Mouse (Mus musculus) liver, postnatal 0 days (tissue): ENCODE results near the gene Wfdc3. TPM values are rescaled to one million over a fixed set of nuclear protein-coding genes. Genes with fewer than 3 reads are reported as not detected.

Experiments
- ATAC-seq: fragments of 200-750 bp; cut with Nextera tagmentation; 2 replicates; pipeline ENCODE4 v1.8.0; 2017; ENCODE audit warnings: mild to moderate bottlenecking, moderate library complexity
- DNase-seq: peaks from one replicate; pipeline ENCODE4 v3.0.0-alpha.2; 2016
- H3K27ac ChIP-seq: fragments of 300-500 bp; sonication (generic); 2 replicates; pipeline ENCODE4 v1.5.1; 2014; ENCODE audit warnings: antibody characterized with exemption, moderate library complexity, mild to moderate bottlenecking, low read depth
- H3K27me3 ChIP-seq: fragments of 300-500 bp; sonication (generic); 2 replicates; pipeline ENCODE4 v1.6.1; 2014; ENCODE audit warnings: low read length, control low read depth, mixed read lengths; ENCODE audit not compliant: insufficient read depth
- H3K36me3 ChIP-seq: fragments of 300-500 bp; sonication (generic); replicated peaks from 2 replicates; pipeline ENCODE4 v1.6.1; 2014; ENCODE audit warnings: mild to moderate bottlenecking, control low read depth, low read length, moderate library complexity, mixed read lengths; ENCODE audit not compliant: insufficient read depth
- H3K4me1 ChIP-seq: fragments of 300-500 bp; sonication (generic); 2 replicates; pipeline ENCODE4 v1.6.1; 2014; ENCODE audit warnings: antibody characterized with exemption, mild to moderate bottlenecking, control low read depth; ENCODE audit not compliant: insufficient read depth
- H3K4me2 ChIP-seq: fragments of 300-500 bp; sonication (generic); 2 replicates; pipeline ENCODE4 v1.6.1; 2014; ENCODE audit warnings: low read depth, mild to moderate bottlenecking, low read length, moderate library complexity, mixed read lengths
- H3K4me3 ChIP-seq: fragments of 300-500 bp; sonication (generic); 2 replicates; pipeline ENCODE4 v1.5.1; 2014; ENCODE audit warnings: low read depth, low read length
- H3K9ac ChIP-seq: fragments of 300-500 bp; sonication (generic); replicated peaks from 2 replicates; pipeline ENCODE4 v1.6.1; 2014; ENCODE audit warnings: mild to moderate bottlenecking, moderate library complexity
- H3K9me3 ChIP-seq: fragments of 300-500 bp; sonication (generic); 2 replicates; pipeline ENCODE4 v1.6.1; 2016; ENCODE audit warnings: mild to moderate bottlenecking, control low read depth, low read length, mixed read lengths
- CTCF ChIP-seq: sonication (generic); IDR thresholded peaks from 2 replicates; pipeline ENCODE4 v1.5.1; 2016; ENCODE audit warnings: antibody characterized with exemption, low read depth
- EP300 ChIP-seq: IDR thresholded peaks from 2 replicates; pipeline ENCODE4 v1.6.1; 2016; ENCODE audit warnings: antibody characterized with exemption, low read depth, mild to moderate bottlenecking
- WGBS: fragments of 180-500 bp; shearing (Covaris S2); extraction: QIAGEN DNeasy Blood & Tissue Kit; methylation state at CpG from one replicate; pipeline ENCODE4 v1.1.7; 2014; ENCODE audit not compliant: insufficient replicate concordance; 5-methylcytosine and 5-hydroxymethylcytosine counted together
- polyA plus RNA-seq: library from polyadenylated mRNA; unstranded; fragments of >200 nt; fragmentation: Nextera tagmentation; extraction: Ambion mirVana; gene quantifications from 2 replicates; pipeline ENCODE4 v1.2.1, GENCODE M21; 2015

The Wfdc3 gene
- polyA plus RNA-seq, 1 experiment from 2014 or later: 2.0 TPM

DNA sequence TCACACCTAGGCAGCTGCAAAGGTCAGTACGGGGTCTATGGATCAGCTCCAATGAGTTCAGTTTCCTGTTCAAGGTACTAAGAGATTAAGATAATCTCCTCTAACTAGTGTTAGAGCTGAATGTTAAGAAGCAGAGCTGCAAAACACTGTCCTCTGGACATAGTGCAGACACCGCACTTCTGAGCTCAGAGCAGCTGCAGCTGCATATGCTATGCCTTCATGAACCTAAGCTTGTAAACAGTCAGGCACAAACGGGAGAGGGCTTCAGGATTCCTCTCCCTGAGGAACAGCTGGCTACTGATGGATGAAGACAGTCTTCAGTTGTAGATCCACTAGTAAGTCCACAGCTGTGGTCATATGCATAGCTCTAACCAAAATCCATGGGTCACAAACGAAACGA, 44.8 kb downstream of the Wfdc3 start:
- no peak for ATAC-seq
- no peaks in the 10 kb centered on the region for H3K27me3 ChIP-seq
- no peak overlapping the region for H3K9ac ChIP-seq
- no peak overlapping the region for H3K27ac ChIP-seq
- H3K4me3 ChIP-seq: no peak overlapping the region
- H3K9me3 ChIP-seq: no peaks in the 10 kb centered on the region
- no peak for TF ChIP-seq EP300
- no peak for TF ChIP-seq CTCF
- H3K4me2 ChIP-seq: no peak overlapping the region
- 69% methylated on average over 5 of the region's 5 CpGs for WGBS
- H3K36me3 ChIP-seq: no peaks in the 10 kb centered on the region
- DNase-seq: no peak
- H3K4me1 ChIP-seq: no peaks in the 10 kb centered on the region

DNA sequence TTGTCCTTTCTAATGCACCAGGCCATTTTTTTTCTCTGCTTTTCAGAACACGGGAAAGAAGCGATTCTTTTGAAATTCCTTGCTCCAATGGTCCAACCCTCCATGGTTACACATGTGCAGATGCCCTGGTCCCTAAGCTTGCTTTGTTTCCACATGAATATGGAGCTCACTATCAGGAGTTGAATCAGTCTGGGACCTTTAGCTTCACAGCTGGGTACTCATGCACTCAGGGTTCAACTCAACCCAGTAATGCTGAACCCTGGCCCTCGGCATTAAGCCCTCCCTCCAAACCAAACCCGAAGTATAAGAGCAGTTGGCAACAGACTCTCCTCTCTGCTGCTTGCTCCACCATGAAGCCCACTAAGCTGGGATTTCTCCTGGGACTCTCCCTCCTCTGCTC, 47.5 kb downstream of the Wfdc3 start, which contains the start of gene Spint4:
Gene Spint4 (plus strand): TSS at position 301 of the 400 bp plus-strand sequence.
- no peak within 1 kb of the TSS for H3K4me3 ChIP-seq
- no peak within 1 kb of the TSS for H3K9ac ChIP-seq
- no peak within 1 kb of the TSS for H3K27ac ChIP-seq
- TF ChIP-seq EP300 (no peak), CTCF (no peak)
- no peak for ATAC-seq
- no peak within 1 kb of the TSS for H3K4me2 ChIP-seq
- no peaks in the 10 kb centered on the region for H3K4me1 ChIP-seq
- no peaks in the 10 kb centered on the region for H3K36me3 ChIP-seq
- H3K27me3 ChIP-seq: no peaks in the 10 kb centered on the region
- 74% methylated on average over 4 of the region's 4 CpGs for WGBS
- DNase-seq: no peak
- no peaks in the 10 kb centered on the region for H3K9me3 ChIP-seq

DNA sequence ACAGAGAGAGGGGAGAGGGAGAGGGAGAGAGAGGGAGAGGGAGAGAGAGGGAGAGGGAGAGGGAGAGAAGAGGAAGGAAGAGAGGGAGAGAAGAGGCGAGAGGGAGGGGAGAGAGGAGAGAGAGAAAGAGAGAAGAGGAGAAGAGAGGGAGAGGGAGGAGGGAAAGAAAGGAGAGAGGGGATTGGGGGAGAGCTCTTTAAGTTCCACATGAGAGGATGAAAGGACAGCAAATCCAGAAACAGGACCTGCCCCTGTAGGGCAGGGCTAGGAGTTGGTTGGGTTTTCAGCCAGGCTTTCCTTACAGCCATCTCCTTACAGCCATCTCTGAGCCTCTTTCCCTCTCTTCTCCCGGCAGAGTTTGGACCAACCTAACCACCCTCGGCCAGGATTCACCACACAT, 60.9 kb downstream of the Wfdc3 start, which contains the start of gene Wfdc13:
Gene Wfdc13 (plus strand): TSS at position 301 of the 400 bp plus-strand sequence.
- no peak for DNase-seq
- Histone ChIP-seq H3K4me2 (no peak within 1 kb of the TSS), H3K4me3 (no peak within 1 kb of the TSS), H3K27me3 (no peaks in the 10 kb centered on the region), H3K9ac (no peak within 1 kb of the TSS), H3K27ac (no peak within 1 kb of the TSS), H3K36me3 (no peaks in the 10 kb centered on the region), H3K9me3 (no peaks in the 10 kb centered on the region), H3K4me1 (no peaks in the 10 kb centered on the region)
- no peak for ATAC-seq
- no peak for TF ChIP-seq CTCF
- TF ChIP-seq EP300: no peak
- WGBS: 52% methylated on average over 3 of the region's 3 CpGs

Other genes starting within 250 kb of the Wfdc3 start
- 24.3 and 25.1 TPM in 2 replicates for gene Pigt, start 248.4 kb downstream of the Wfdc3 start, polyA plus RNA-seq
- 3.0 and 3.3 TPM in 2 replicates for gene Wfdc2, start 183.5 kb downstream of the Wfdc3 start, polyA plus RNA-seq
- not detected in 2 replicates for gene Spint3, start 172.5 kb downstream of the Wfdc3 start, polyA plus RNA-seq
- gene Wfdc6a, start 160.5 kb downstream of the Wfdc3 start, polyA plus RNA-seq: not detected in 2 replicates
- not detected in 2 replicates for gene Eppin, start 152.3 kb downstream of the Wfdc3 start, polyA plus RNA-seq
- gene Wfdc6b, start 132.4 kb downstream of the Wfdc3 start, polyA plus RNA-seq: not detected in 2 replicates
- gene Wfdc8, start 132.3 kb downstream of the Wfdc3 start, polyA plus RNA-seq: not detected in 2 replicates
- not detected in 2 replicates for gene Wfdc16, start 107.1 kb downstream of the Wfdc3 start, polyA plus RNA-seq
- gene Wfdc10, start 89.9 kb downstream of the Wfdc3 start, polyA plus RNA-seq: not detected in 2 replicates
- gene Wfdc9, start 89.3 kb downstream of the Wfdc3 start, polyA plus RNA-seq: not detected in 2 replicates
- gene Wfdc11, start 71.8 kb downstream of the Wfdc3 start, polyA plus RNA-seq: not detected in 2 replicates
- gene Wfdc13, start 60.8 kb downstream of the Wfdc3 start, polyA plus RNA-seq: not detected in 2 replicates
- gene Spint4, start 47.4 kb downstream of the Wfdc3 start, polyA plus RNA-seq: not detected in 2 replicates
- gene Spint5, start 30.6 kb downstream of the Wfdc3 start, polyA plus RNA-seq: not detected in 2 replicates
- 33.7 and 34.2 TPM in 2 replicates for gene Dnttip1, start 52 bp upstream of the Wfdc3 start, polyA plus RNA-seq
- 243 and 277 TPM in 2 replicates for gene Ube2c, start 24.0 kb upstream of the Wfdc3 start, polyA plus RNA-seq
- 6.5 and 127 TPM in 2 replicates for gene Tnnc2, start 34.0 kb upstream of the Wfdc3 start, polyA plus RNA-seq
- 6.1 and 7.4 TPM in 2 replicates for gene Snx21, start 39.9 kb upstream of the Wfdc3 start, polyA plus RNA-seq
- 23.1 and 25.0 TPM in 2 replicates for gene Acot8, start 59.0 kb upstream of the Wfdc3 start, polyA plus RNA-seq
- 2.0 and 2.2 TPM in 2 replicates for gene Zswim3, start 59.2 kb upstream of the Wfdc3 start, polyA plus RNA-seq
- gene Zswim1, start 76.8 kb upstream of the Wfdc3 start, polyA plus RNA-seq: 3.1 TPM in 2 replicates
- not detected in 2 replicates for gene Spata25, start 82.6 kb upstream of the Wfdc3 start, polyA plus RNA-seq
- gene Ctsa, start 86.9 kb upstream of the Wfdc3 start, polyA plus RNA-seq: 101 and 109 TPM in 2 replicates
- 2.5 and 3.1 TPM in 2 replicates for gene Neurl2, start 87.5 kb upstream of the Wfdc3 start, polyA plus RNA-seq
- 33.4 and 35.3 TPM in 2 replicates for gene Pltp, start 111.8 kb upstream of the Wfdc3 start, polyA plus RNA-seq
- 38.4 and 38.6 TPM in 2 replicates for gene Pcif1, start 133.4 kb upstream of the Wfdc3 start, polyA plus RNA-seq
- 2.1 and 2.5 TPM in 2 replicates for gene Zfp335, start 165.8 kb upstream of the Wfdc3 start, polyA plus RNA-seq
- 15.8 and 17.2 TPM in 2 replicates for gene Mmp9, start 194.8 kb upstream of the Wfdc3 start, polyA plus RNA-seq
- gene Slc12a5, start 214.9 kb upstream of the Wfdc3 start, polyA plus RNA-seq: 0.39 and 0.60 TPM in 2 replicates